Mouse (Mus musculus) mesoderm, embryonic 11.5 days (tissue): ENCODE measurements around the gene Ptges3l.
"Not testable (repeated sequence)": the region's sequence is repeated elsewhere in the genome, so short reads cannot be mapped to it uniquely, and the experiment has no call there.

ENCODE experiments used
- DNase-seq: peaks from one replicate; pipeline ENCODE4 v3.0.0-alpha.2; 2012; ENCODE audit warnings: low read depth, low spot score

The Ptges3l gene

DNA sequence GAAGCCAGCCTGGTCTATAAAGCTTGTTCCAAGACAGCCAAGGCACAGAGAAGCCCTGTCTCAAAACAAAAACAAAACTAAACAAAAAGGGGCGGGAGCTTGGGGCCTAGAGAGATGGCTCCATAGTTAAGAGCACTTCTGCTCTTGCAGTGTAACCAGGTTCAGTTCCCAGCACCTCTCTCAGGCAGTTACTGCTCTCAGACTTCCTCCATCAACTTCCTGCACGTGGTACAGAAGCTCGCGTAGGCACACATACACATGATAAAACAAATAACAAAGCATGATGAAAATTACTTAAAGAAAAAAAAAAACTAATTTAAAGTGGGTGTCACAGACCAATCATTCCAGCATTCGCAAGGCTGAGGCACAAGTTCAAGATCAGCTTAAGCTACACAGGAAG lies 5.0 kb downstream of the Ptges3l start:
- no peak for DNase-seq

DNA sequence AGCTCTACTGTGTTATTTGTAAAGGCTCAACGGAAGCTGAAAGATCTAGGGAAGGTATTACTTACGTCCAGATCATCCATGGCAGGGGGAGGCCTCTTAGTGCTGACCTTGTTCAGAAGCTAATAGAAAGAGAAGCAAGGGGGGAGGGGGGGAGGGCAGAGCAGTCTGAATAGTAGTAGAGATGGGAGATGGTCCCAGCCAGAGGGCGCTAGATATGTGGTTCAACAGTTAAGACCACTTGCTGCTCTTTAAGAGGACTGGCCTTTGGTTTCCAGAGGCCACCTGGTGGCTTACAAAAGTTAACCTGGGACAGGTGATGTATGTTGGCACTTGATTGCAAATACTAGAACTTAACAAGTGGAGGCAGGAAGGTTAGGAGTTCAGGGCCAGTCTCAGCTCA lies 5.5 kb downstream of the Ptges3l start:
- DNase-seq, result no peak

DNA sequence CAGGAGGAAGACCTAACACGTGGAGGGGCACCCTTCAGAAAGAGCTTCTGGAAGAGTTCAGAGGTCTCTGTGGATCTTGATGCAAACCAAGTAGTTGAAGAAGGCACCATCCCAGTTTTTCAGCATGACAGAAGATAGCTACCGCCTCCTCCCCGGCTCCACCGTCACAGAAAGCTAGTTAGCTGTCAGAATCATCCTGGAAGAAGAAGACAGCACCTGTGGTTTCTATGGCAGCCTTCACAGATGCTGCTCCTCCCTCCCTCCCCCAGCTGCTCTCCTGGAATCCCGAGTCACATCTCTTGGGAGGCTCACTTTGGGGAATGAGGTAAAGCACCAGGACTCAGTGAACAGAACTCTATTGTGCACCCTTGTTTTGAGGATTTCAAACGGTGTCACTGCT lies 6.1 kb downstream of the Ptges3l start:
- DNase-seq, result no peak

DNA sequence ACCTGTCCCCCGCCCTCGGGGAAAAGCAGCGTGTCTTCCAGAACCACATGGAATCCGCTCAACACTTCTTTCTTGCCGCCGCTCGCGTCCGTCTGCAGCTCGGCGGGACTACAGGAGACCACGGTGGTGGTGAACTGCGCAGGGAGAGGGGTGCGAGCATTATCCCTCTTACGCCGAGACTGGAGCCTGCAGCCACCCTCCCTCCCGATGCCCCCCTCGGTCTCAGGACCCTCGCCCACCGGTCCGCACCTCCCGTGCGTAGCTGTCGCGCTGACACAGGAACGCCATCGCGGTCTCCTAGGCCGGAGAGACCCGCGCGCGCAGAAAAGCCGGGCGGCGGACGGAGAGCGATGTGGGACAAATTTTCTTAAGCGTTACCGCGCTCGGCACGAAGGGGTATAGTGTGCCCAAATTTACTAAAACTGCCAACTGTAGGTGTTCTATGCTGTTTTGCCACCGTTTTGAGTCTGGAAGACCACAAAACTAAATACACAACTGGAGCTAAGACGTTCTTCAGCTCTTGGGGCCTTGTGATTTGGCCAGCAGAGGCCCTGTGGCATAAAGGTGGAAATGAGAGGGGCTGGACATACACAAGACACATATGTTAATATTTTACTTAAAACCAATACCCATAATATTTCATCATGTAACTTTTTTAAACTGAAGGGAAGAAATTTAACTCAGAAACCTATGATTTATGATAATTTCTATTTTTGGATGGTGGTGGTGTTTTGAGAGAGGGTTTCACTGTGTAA lies 7.9 kb downstream of the Ptges3l start, which contains the start of gene Aarsd1:
Gene Aarsd1 (minus strand): TSS at position 515 of the 755 bp plus-strand sequence.
- peak; percentile 89 for DNase-seq

DNA sequence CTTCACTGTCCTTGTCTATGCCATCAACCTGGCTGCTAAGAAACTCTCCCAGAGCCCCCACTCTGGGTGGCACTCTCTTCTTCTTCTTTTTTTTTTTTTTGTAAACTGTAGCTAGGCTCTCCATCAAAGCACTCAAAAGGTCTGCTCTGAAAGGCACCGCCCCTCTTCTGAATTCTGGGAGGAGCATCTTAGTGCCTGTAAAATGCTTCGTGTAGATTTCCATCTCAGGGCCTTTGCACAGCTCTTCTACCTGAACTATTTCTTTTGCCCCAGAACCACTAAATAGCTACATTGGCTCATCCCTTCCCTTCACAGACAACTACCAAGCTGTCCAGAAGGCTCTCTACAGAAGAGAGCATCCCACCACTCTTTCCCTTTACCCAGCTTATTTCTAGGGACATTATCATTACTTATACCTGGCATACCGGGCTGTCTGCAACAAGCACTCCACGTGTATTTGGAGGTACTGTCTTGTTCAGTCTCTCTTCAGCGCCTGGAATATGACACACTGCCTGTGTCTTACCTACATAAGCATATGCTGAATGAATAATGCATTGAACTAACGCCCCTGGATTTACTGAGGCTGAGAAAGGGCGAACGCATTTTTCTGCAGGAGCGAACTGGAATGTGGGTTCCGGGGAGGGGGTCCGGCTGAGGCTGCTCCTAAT lies 8.6 kb downstream of the Ptges3l start:
- DNase-seq, result no peak

DNA sequence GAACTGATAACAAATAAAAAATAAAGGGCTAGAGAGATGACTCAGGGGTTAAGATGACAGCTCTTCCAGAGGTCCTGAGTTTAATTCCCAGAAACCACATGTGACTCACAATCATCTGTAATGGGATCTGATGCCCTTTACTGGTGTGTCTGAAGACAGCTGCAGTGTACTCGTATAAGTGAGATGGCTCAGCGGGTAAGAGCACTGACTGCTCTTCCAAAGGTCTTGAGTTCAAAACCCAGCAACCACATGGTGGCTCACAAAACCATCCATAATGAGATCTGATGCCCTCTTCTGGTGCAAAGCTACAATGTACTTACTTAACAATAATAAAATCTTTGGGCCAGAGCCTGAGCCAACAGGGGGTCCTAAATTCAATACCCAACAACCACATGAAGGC lies 9.8 kb downstream of the Ptges3l start:
- DNase-seq, result peak; percentile 11

DNA sequence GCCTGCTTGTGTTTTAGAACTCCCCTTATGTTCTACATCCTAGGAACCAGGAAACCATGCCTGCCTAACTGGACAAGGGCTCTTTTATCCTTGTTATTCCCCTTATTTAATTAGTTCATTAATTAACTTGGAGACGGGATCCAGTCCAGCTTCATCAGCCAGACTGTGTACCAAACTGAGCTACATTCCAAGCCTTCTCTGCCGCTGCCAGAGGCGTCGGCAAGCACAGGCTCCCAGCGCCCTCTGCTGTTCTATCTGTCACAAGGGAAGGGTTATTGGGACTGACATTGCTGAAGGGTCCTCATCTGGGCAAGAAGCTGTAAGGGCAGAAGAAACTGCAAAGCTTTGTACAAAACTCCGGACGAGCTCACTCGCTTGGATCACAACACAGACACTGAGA lies 30.0 kb downstream of the Ptges3l start:
- DNase-seq, result peak; percentile 77

DNA sequence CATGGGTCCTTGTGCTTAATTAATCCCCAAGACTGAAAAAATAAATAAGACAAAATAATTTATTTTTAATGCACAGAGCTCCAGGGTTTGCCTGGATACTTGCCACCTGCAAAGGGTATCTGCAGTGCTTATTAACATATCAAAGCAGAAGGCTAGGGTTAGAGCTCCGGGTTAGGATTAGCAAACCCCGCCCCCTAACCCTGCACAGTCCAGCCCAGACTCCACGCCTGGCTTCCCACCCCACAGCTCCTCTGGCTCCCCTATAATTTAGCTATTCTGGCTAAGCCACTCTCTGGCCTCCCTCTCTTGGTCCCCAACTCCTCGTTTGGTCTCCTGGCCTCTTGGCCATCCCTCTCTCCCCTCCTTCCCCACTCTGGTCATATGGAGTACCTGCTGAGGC lies 43.3 kb downstream of the Ptges3l start:
- DNase-seq, result no peak

DNA sequence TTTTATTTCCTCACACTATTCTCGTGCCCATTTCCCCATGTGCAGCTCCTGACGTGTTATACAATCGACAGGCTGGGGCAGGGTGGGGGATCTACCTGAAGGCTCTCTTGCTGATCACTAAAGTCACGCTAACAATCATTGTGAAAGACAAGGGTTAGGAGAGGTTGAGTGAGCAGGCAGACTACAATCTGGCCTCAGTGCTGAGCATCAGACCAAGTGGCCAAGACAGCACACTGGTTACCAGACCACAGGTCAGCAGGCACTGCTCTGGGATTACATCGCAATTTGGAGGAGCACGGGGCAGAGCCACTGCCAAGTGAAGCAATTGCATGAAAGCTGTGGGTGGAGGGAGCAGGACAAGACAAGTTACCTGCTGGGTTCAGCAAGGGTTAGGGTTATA lies 46.2 kb downstream of the Ptges3l start:
- no peak for DNase-seq

DNA sequence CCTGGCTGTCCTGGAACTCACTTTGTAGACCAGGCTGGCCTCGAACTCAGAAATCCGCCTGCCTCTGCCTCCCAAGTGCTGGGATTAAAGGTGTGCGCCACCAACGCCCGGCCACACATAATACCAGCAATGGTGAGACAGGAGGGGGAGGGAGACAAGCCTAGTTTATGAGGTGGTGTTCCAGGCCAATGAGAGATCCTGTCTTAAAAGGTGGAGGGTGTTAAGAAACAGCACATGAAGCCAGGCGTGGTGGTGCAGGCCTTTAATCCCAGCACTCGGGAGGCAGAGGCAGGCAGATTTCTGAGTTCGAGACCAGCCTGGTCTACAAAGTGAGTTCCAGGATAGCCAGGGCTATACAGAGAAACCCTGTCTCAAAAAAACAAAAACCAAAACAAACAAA lies 46.9 kb downstream of the Ptges3l start:
- DNase-seq, result not testable (repeated sequence)

DNA sequence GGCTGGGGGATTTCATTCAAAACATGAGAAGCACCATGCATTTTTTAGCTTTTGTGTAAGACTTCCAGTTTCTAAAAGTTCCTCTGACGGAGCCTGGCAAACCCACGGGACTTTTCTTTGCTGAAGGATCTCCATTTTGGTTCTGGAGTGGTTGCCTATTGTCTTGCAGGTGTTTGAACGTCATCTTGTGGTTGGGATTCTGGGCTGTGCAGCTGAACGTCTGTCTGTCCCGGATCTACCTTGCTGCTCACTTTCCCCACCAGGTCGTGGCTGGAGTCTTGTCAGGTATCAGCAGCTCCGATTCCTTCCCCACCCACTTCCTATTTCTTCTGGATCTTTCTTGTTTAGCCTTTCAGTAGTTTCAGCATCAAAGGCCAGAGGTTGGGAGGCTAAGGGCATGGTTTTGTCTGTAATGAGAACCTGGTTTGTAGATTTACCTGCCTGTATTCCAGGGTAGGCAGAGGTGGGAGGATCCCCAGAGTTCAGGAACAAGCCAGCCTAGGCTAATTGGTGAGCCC lies 50.7 kb downstream of the Ptges3l start:
- DNase-seq, result no peak

DNA sequence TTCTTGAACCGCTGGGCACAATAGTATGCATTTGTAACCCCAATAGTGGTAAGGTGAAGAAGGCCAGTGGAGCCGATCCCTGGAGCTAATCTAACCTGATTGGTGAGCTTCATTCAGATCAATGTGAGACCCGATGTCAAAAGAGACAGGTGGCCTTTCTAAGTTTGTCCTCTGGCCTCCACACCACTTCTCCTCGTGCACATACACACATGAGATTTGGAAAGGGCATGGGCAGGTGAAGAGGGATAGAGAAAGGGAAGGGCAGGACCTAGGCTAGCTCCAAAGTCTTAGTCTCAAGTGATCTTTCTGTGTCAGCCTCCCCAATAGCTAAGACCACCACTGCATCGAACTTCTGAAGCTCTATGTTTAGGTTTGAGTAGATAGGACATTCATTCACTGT lies 55.0 kb downstream of the Ptges3l start:
- DNase-seq, result no peak
